Mouse (Mus musculus): ENCODE measurements at regions not wholly inside any gene's neighbourhood (a gene's known extent, or its start where the extent isn't known, plus 50 kb on each side); places are given as distances from the start of the nearest gene placed in this dataset.

- no peak for DNase-seq
Observed at GRCm38 (mm10) chr3:150427965-150428364, 1009.7 kb upstream of the Adgrl4 start.

GRCm38 (mm10) chr3:150431291-150431690 lies 1006.4 kb upstream of the Adgrl4 start:
- no peak for DNase-seq

- DNase-seq, result peak in 1 of 2 experiments; percentile 9
Observed at GRCm38 (mm10) chr3:150435199-150435598, 1002.5 kb upstream of the Adgrl4 start.

- no peak for DNase-seq
Observed at GRCm38 (mm10) chr3:150435818-150436607, 1001.7 kb upstream of the Adgrl4 start.
